Mouse (Mus musculus) cerebellum, adult 9-10 months (tissue): ENCODE results near the gene Mmd.

Source experiments
- DNase-seq: peaks from one replicate; pipeline ENCODE4 v3.0.0; 2022

The Mmd gene

DNA sequence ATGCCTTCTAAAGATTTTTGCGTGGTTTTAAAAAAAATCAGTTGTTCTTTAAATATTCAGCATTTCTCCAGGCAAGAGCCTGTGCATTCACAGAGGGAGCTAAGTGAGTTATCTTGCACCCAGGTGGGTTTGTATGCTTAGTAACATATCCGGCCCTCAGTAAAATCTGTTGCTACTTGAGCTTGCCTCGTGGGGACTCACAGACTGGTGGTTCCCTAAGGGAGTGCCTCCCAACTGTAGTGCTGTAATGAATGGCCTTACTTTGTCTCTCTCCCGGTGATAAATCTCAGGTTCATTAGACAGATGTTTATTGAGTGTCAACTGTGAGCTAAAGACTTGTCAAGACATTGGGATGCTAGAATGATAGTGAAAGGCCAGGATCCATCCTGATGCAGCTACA is 35.4 kb downstream of the Mmd start:
- DNase-seq, result no peak

- no peak for DNase-seq
Measured at GRCm38 (mm10) chr11:90286550-90287154, 37.4 kb downstream of the Mmd start.

DNA sequence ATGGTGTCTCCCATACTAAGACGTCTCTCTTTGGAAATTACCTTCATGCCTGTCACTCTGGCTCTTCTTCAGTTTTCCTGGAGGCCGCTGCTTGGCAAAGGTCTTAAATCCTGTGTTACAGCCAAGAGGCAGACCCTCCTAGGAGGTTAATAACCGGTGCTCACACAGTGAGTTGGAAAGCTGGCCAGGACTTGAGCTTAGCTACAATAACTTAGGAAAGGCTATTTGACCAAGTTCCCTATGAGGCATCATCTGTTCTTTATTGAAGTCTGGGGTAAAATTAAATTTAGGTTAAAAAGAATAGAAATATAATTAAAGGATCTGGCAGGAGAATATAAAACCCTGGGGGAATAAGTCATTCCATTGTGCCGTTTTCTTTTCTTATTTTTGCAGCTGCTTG is 41.9 kb downstream of the Mmd start:
- no peak for DNase-seq

DNA sequence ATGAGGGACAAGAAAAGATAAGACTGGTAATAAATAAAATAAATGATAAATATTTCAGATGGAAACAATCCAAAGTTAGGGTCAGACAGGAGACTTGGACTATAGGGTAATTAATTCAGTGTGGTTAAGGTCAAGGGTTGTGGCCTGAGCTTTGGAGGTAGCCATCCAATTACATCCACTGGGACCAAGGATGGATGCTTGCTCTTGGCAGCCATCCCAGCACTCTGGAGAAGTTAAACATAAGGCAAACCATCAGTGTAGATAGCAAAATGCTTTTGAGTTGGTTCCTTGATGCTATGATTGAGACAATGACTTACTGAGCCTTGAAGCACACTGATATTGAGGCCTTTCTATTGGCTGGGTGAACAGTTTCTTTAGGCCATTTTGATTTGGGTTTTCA is 43.5 kb downstream of the Mmd start:
- no peak for DNase-seq

GRCm38 (mm10) chr11:90294622-90295021 is 45.4 kb downstream of the Mmd start:
- no peak for DNase-seq

- DNase-seq, result no peak
Measured at GRCm38 (mm10) chr11:90306067-90306466, 56.8 kb downstream of the Mmd start.

DNA sequence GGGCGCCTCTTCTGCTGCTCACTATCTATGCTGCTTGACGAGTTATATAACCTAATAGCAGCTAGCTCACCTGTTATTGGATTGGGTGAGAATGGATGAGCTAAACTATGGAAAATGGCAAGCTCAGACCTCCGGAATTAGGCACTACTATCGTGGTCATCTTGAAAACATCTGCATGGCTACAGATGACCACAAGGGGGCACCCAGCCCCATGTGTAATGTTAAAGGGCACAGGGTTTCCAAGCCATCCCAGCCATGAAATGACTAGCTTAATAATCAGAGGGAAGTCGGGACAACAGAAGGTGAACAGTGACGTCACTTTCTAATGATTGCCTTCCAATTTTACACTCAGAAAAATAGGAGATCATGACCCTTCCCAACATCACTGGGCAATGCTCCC is 57.7 kb downstream of the Mmd start:
- DNase-seq, result peak; percentile 65

DNA sequence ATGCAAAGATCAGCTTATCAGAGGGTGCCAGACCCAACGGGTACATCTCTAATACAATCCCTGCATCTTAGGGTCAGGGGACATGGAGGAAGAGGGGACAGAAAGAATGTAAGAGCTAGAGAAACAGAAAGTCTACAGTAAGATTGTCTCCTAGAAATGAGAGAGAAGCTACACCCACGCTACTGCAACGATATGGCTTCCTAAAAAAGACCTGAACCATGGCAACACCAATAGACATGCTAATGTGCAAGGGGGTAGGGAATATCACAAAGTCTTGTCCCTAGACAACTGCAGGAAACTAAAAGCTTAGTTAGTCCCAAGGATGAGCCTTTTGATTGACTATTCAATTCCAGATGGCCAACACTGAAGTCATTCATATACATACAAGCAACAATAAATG is 65.3 kb downstream of the Mmd start:
- DNase-seq, result no peak

GRCm38 (mm10) chr11:90317482-90317881 is 68.2 kb downstream of the Mmd start:
- DNase-seq, result peak; percentile 59

- no peak for DNase-seq
Measured at GRCm38 (mm10) chr11:90320922-90321321, 71.7 kb downstream of the Mmd start.

DNA sequence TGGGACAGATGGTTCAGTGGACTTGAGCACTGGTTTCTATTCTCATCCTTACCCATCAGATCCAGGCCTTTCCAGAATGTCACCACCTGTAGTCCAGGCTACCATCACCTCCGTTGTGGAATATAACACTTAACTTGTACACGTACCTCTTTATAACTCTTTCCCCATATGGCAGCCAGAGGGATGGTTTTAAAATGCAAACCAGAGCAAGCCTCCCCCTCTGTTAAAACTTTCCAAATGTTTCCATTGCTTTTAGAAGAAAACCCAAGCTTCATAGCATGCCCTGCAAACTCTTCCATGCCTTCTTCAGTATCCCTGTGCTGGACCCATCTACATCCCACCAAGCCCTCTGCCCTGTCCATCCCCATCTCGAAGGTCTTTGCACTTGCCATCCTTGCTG is 75.3 kb downstream of the Mmd start:
- DNase-seq, result no peak

DNA sequence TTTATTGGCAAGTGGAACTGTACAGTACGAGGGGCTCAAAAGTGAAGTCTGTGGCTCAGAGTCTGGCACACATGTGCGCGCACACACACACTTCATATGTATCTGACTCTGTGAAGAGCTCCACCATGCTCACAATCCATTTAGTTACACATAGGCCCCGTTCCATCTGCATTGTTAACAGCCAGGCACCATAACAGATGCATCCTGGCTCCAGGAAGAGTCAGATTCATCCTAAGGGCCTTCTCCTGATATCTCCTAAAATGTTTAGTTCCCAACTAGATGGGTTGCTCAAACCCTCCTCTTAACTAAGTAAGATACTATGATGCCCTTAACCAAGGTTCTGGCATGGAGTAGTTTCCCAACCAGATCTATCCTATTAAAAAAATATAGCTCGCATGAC is 76.9 kb downstream of the Mmd start:
- DNase-seq, result no peak

DNA sequence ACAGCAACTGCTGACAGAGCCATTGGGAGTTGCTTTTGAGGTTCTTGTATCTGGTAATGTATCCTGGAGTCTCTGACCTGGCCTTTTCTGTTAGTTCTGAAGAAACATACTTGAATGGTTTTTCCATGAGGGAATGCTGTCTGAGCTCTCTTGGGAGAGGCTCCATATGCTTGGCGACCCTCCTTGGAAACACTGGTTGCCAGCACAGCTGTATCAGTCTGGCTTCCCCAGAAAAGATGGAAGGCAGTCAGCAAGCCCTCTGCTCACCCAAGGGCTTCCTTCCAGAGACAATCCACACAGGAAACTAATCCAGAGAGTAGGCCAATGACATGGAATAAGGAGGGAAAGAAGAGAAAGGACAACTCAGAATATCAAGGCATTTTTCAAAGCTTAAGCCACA is 77.6 kb downstream of the Mmd start:
- no peak for DNase-seq
